Mouse (Mus musculus): ENCODE results near the gene Olfr1189. TPM values are rescaled to one million over a fixed set of nuclear protein-coding genes. Genes with fewer than 3 reads are reported as not detected.
"Not testable (repeated sequence)": the region's sequence is repeated elsewhere in the genome, so short reads cannot be mapped to it uniquely, and the experiment has no call there.

The Olfr1189 gene
- not detected in 2 replicates for polyA plus RNA-seq (2012; rRNA removed)

- no peaks in the 10 kb centered on the region for H3K36me3 ChIP-seq (ENCODE audit: control insufficient read depth, insufficient read depth, low read length)
- H3K4me1 ChIP-seq (ENCODE audit: control insufficient read depth, insufficient read depth, insufficient read length): no peaks in the 10 kb centered on the region
- no peak within 1 kb of the TSS for H3K27ac ChIP-seq (ENCODE audit: insufficient read depth, low read length)
- no peak for DNase-seq (ENCODE audit: low read depth in 1 of 2, low spot score in 2 of 2)
- H3K4me3 ChIP-seq (ENCODE audit: extremely low read depth, insufficient read depth, insufficient read length): no peak within 1 kb of the TSS
- no peak for TF ChIP-seq POLR2A (IDR thresholded peaks at IDR 0.05; ENCODE audit: low read depth, low read length)
- TF ChIP-seq CTCF (IDR thresholded peaks at IDR 0.05; ENCODE audit: extremely low read depth, insufficient read depth, insufficient read length, insufficient replicate concordance): no peak
- H3K27me3 ChIP-seq (ENCODE audit: control insufficient read depth, insufficient read depth, low read length): no peaks in the 10 kb centered on the region
Measured at GRCm38 (mm10) chr2:88586154-88586553, at the start of gene Olfr1189. TSS of gene Olfr1189 (plus strand) at chr2:88586454.

- no peaks in the 10 kb centered on the region for H3K27me3 ChIP-seq (ENCODE audit: control insufficient read depth, insufficient read depth, low read length)
- H3K36me3 ChIP-seq (ENCODE audit: control insufficient read depth, insufficient read depth, low read length): no peaks in the 10 kb centered on the region
- no peaks in the 10 kb centered on the region for H3K4me1 ChIP-seq (ENCODE audit: control insufficient read depth, insufficient read depth, insufficient read length)
- WGBS: 81% methylated on average over 2 of the region's 2 CpGs
- H3K27ac ChIP-seq (ENCODE audit: insufficient read depth, low read length): no peak within 1 kb of the TSS
- no peak for DNase-seq (ENCODE audit: low read depth in 1 of 2, low spot score in 2 of 2)
- no peak for TF ChIP-seq CTCF (IDR thresholded peaks at IDR 0.05; ENCODE audit: extremely low read depth, insufficient read depth, insufficient read length, insufficient replicate concordance)
- no peak for TF ChIP-seq POLR2A (IDR thresholded peaks at IDR 0.05; ENCODE audit: low read depth, low read length)
- H3K4me3 ChIP-seq (ENCODE audit: extremely low read depth, insufficient read depth, insufficient read length): no peak within 1 kb of the TSS
Measured at GRCm38 (mm10) chr2:88556635-88557034, 29.6 kb upstream of the Olfr1189 start, which contains the start of gene Olfr1188. TSS of gene Olfr1188 (plus strand) at chr2:88556935.

- not testable (repeated sequence) for DNase-seq (ENCODE audit: low read depth in 1 of 2, low spot score in 2 of 2); H3K36me3 ChIP-seq (ENCODE audit: control insufficient read depth, insufficient read depth, low read length); H3K27ac ChIP-seq (ENCODE audit: insufficient read depth, low read length); H3K27me3 ChIP-seq (ENCODE audit: control insufficient read depth, insufficient read depth, low read length); H3K4me3 ChIP-seq (ENCODE audit: extremely low read depth, insufficient read depth, insufficient read length); H3K4me1 ChIP-seq (ENCODE audit: control insufficient read depth, insufficient read depth, insufficient read length)
- 86% methylated on average over 12 of the region's 12 CpGs for WGBS
Measured at GRCm38 (mm10) chr2:88572696-88573095, 13.6 kb upstream of the Olfr1189 start.

GRCm38 (mm10) chr2:88640242-88640641 lies 54.0 kb downstream of the Olfr1189 start, which contains the start of gene Olfr1191-ps1:
TSS of gene Olfr1191-ps1 (plus strand) at chr2:88640542.
- DNase-seq (ENCODE audit: low read depth in 1 of 2, low spot score in 2 of 2); H3K27me3 ChIP-seq (ENCODE audit: control insufficient read depth, insufficient read depth, low read length); H3K4me1 ChIP-seq (ENCODE audit: control insufficient read depth, insufficient read depth, insufficient read length); H3K27ac ChIP-seq (ENCODE audit: insufficient read depth, low read length); H3K4me3 ChIP-seq (ENCODE audit: extremely low read depth, insufficient read depth, insufficient read length); H3K36me3 ChIP-seq (ENCODE audit: control insufficient read depth, insufficient read depth, low read length): not testable (repeated sequence)
- WGBS: 89% methylated on average over 1 of the region's 1 CpGs

Other genes with a start within 250 kb of the Olfr1189 start
- not detected in 2 replicates for gene Olfr1176, start 249.7 kb upstream of the Olfr1189 start, polyA plus RNA-seq (2012; rRNA removed)
- gene Olfr1177-ps, start 240.0 kb upstream of the Olfr1189 start, polyA plus RNA-seq (2012; rRNA removed): not detected in 2 replicates
- gene Olfr1178, start 199.4 kb upstream of the Olfr1189 start, polyA plus RNA-seq (2012; rRNA removed): not detected in 2 replicates
- not detected in 2 replicates for gene Olfr1179, start 180.0 kb upstream of the Olfr1189 start, polyA plus RNA-seq (2012; rRNA removed)
- not detected in 2 replicates for gene Olfr1180, start 167.3 kb upstream of the Olfr1189 start, polyA plus RNA-seq (2012; rRNA removed)
- gene Olfr1181, start 160.3 kb upstream of the Olfr1189 start, polyA plus RNA-seq (2012; rRNA removed): not detected in 2 replicates
- not detected in 2 replicates for gene Gm13757, start 137.3 kb upstream of the Olfr1189 start, polyA plus RNA-seq (2012; rRNA removed)
- gene Olfr1183, start 131.6 kb upstream of the Olfr1189 start, polyA plus RNA-seq (2012; rRNA removed): not detected in 2 replicates
- not detected in 2 replicates for gene Olfr1184, start 102.9 kb upstream of the Olfr1189 start, polyA plus RNA-seq (2012; rRNA removed)
- gene Olfr1185-ps1, start 93.1 kb upstream of the Olfr1189 start, polyA plus RNA-seq (2012; rRNA removed): not detected in 2 replicates
- gene Olfr1186, start 67.9 kb upstream of the Olfr1189 start, polyA plus RNA-seq (2012; rRNA removed): not detected in 2 replicates
- not detected in 2 replicates for gene Olfr1188, start 29.5 kb upstream of the Olfr1189 start, polyA plus RNA-seq (2012; rRNA removed)
- not detected in 2 replicates for gene Olfr1191-ps1, start 54.1 kb downstream of the Olfr1189 start, polyA plus RNA-seq (2012; rRNA removed)
- not detected in 2 replicates for gene Olfr1192-ps1, start 62.1 kb downstream of the Olfr1189 start, polyA plus RNA-seq (2012; rRNA removed)
- gene Olfr1193, start 89.2 kb downstream of the Olfr1189 start, polyA plus RNA-seq (2012; rRNA removed): not detected in 2 replicates
- gene Olfr1195, start 102.7 kb downstream of the Olfr1189 start, polyA plus RNA-seq (2012; rRNA removed): not detected in 2 replicates
- not detected in 2 replicates for gene Olfr1196, start 118.1 kb downstream of the Olfr1189 start, polyA plus RNA-seq (2012; rRNA removed)
- gene Olfr1197, start 145.9 kb downstream of the Olfr1189 start, polyA plus RNA-seq (2012; rRNA removed): not detected in 2 replicates
- not detected in 2 replicates for gene Olfr1198, start 164.9 kb downstream of the Olfr1189 start, polyA plus RNA-seq (2012; rRNA removed)
- not detected in 2 replicates for gene Olfr1199, start 174.0 kb downstream of the Olfr1189 start, polyA plus RNA-seq (2012; rRNA removed)
- gene Olfr1200, start 184.0 kb downstream of the Olfr1189 start, polyA plus RNA-seq (2012; rRNA removed): not detected in 2 replicates
- not detected in 2 replicates for gene Olfr1201, start 206.6 kb downstream of the Olfr1189 start, polyA plus RNA-seq (2012; rRNA removed)
- not detected in 2 replicates for gene Olfr1202, start 228.0 kb downstream of the Olfr1189 start, polyA plus RNA-seq (2012; rRNA removed)
- gene Olfr1205, start 243.3 kb downstream of the Olfr1189 start, polyA plus RNA-seq (2012; rRNA removed): not detected in 2 replicates

Measured in spleen, adult 2 months (tissue).